Mouse (Mus musculus): ENCODE measurements around the gene Atxn1l. TPM values are rescaled to one million over a fixed set of nuclear protein-coding genes. Genes with fewer than 3 reads are reported as not detected.
"Not testable (repeated sequence)": the region's sequence is repeated elsewhere in the genome, so short reads cannot be mapped to it uniquely, and the experiment has no call there.

Gene Atxn1l
- polyA plus RNA-seq, 1 experiment = 32.9 TPM

DNA sequence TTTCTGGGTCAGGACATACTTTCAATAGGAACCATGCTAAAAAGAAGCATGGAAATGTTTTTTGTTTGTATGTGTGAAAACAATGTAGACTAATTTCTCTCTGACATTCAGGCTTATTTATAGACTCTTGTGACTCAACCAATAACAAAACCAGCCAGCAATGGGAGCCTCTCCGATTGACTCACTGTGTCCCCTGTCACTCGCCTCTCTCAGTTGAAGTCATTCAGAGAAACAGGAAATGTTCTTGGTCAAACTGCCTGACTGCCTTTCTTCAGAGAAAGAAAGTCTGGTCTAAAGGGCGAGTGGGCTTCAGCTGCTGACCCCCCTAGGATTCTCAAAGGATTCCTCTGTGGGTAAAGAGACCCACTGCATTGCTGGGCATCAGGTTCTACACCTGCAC lies 35.6 kb upstream of the Atxn1l start:
- H3K36me3 ChIP-seq (ENCODE audit: control insufficient read depth, insufficient read depth, low read length) = no peaks in the 10 kb centered on the region

GRCm38 (mm10) chr8:109766081-109766480 lies 28.5 kb upstream of the Atxn1l start:
- TF ChIP-seq POLR2A (IDR thresholded peaks at IDR 0.05; ENCODE audit: control insufficient read depth, low read depth, low read length) (no peak), CTCF (IDR thresholded peaks at IDR 0.05; ENCODE audit: control insufficient read depth, insufficient read depth, insufficient replicate concordance, low read depth, low read length) (no peak)
- H3K27ac ChIP-seq (ENCODE audit: control insufficient read depth, insufficient read depth, low read depth, low read length) = no peak overlapping the region
- no peaks in the 10 kb centered on the region for H3K4me1 ChIP-seq (ENCODE audit: control insufficient read depth, insufficient read depth, low read length)

More for the DNA sequence above, 35.6 kb upstream of the Atxn1l start:
- Histone ChIP-seq H3K27ac (ENCODE audit: control insufficient read depth, insufficient read depth, low read depth, low read length) (no peak overlapping the region), H3K4me1 (ENCODE audit: control insufficient read depth, insufficient read depth, low read length) (no peaks in the 10 kb centered on the region), H3K27me3 (ENCODE audit: control insufficient read depth, insufficient read depth, low read length) (no peaks in the 10 kb centered on the region), H3K4me3 (ENCODE audit: control insufficient read depth, low read depth, low read length) (no peak overlapping the region)
- TF ChIP-seq POLR2A (IDR thresholded peaks at IDR 0.05; ENCODE audit: control insufficient read depth, low read depth, low read length) (no peak), CTCF (IDR thresholded peaks at IDR 0.05; ENCODE audit: control insufficient read depth, insufficient read depth, insufficient replicate concordance, low read depth, low read length) (no peak)

DNA sequence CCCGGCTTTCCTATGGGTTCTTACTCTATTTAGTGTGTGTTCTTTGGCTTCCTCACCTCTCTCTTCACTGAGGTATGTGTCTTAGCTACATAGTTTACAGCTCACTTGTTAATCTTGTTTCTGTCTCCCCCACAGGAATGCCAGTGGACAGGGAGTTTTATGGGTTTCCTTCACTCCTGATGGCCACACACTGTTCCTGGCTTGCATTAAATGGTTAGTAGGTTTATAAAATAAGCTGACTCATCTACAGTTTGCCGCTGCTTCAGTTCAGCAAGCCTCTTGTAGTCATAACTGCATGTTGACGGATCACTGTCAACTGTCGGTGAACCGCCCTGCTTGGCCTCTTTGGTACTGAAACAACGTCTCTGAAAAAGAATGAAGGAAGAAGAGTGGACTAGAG lies 26.5 kb upstream of the Atxn1l start:
- Histone ChIP-seq H3K27me3 (ENCODE audit: control insufficient read depth, insufficient read depth, low read length) (no peaks in the 10 kb centered on the region), H3K27ac (ENCODE audit: control insufficient read depth, insufficient read depth, low read depth, low read length) (no peak overlapping the region), H3K4me1 (ENCODE audit: control insufficient read depth, insufficient read depth, low read length) (no peaks in the 10 kb centered on the region), H3K4me3 (ENCODE audit: control insufficient read depth, low read depth, low read length) (no peak overlapping the region), H3K36me3 (ENCODE audit: control insufficient read depth, insufficient read depth, low read length) (no peaks in the 10 kb centered on the region)
- no peak for TF ChIP-seq CTCF (IDR thresholded peaks at IDR 0.05; ENCODE audit: control insufficient read depth, insufficient read depth, insufficient replicate concordance, low read depth, low read length)
- no peak for TF ChIP-seq POLR2A (IDR thresholded peaks at IDR 0.05; ENCODE audit: control insufficient read depth, low read depth, low read length)

More at GRCm38 (mm10) chr8:109766081-109766480, 28.5 kb upstream of the Atxn1l start:
- no peaks in the 10 kb centered on the region for H3K27me3 ChIP-seq (ENCODE audit: control insufficient read depth, insufficient read depth, low read length)
- H3K36me3 ChIP-seq (ENCODE audit: control insufficient read depth, insufficient read depth, low read length) = no peaks in the 10 kb centered on the region
- H3K4me3 ChIP-seq (ENCODE audit: control insufficient read depth, low read depth, low read length) = peak overlapping the region; percentile 54; the same call in 1 of the 2 replicates

GRCm38 (mm10) chr8:109760221-109760620 lies 22.7 kb upstream of the Atxn1l start:
- TF ChIP-seq POLR2A (IDR thresholded peaks at IDR 0.05; ENCODE audit: control insufficient read depth, low read depth, low read length) = no peak
- no peak for TF ChIP-seq CTCF (IDR thresholded peaks at IDR 0.05; ENCODE audit: control insufficient read depth, insufficient read depth, insufficient replicate concordance, low read depth, low read length)
- H3K4me1 ChIP-seq (ENCODE audit: control insufficient read depth, insufficient read depth, low read length) = no peaks in the 10 kb centered on the region
- no peak overlapping the region for H3K27ac ChIP-seq (ENCODE audit: control insufficient read depth, insufficient read depth, low read depth, low read length)
- no peaks in the 10 kb centered on the region for H3K36me3 ChIP-seq (ENCODE audit: control insufficient read depth, insufficient read depth, low read length)
- H3K27me3 ChIP-seq (ENCODE audit: control insufficient read depth, insufficient read depth, low read length) = no peaks in the 10 kb centered on the region
- H3K4me3 ChIP-seq (ENCODE audit: control insufficient read depth, low read depth, low read length) = no peak overlapping the region

DNA sequence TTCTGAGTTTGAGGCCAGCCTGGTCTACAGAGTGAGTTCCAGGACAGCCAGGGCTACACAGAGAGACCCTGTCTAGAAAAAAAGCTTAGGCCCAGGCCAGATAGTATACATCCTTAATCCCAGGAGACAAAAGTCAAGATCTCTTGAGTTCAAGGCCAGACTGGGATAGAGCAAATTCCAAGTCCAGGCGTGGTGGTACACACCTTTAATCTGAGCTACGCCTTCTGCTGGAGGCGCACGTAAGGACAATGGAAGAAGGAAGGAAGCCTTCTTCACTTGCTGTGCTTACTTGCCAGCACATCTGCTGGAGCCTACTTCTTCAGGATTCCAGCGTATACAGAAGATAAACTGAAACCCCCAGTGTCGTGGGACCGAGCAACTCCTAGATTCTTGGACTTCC lies 21.9 kb upstream of the Atxn1l start:
- TF ChIP-seq POLR2A (IDR thresholded peaks at IDR 0.05; ENCODE audit: control insufficient read depth, low read depth, low read length) (no peak), CTCF (IDR thresholded peaks at IDR 0.05; ENCODE audit: control insufficient read depth, insufficient read depth, insufficient replicate concordance, low read depth, low read length) (no peak)
- Histone ChIP-seq H3K27me3 (ENCODE audit: control insufficient read depth, insufficient read depth, low read length) (no peaks in the 10 kb centered on the region), H3K4me3 (ENCODE audit: control insufficient read depth, low read depth, low read length) (no peak overlapping the region), H3K4me1 (ENCODE audit: control insufficient read depth, insufficient read depth, low read length) (no peaks in the 10 kb centered on the region), H3K36me3 (ENCODE audit: control insufficient read depth, insufficient read depth, low read length) (no peaks in the 10 kb centered on the region), H3K27ac (ENCODE audit: control insufficient read depth, insufficient read depth, low read depth, low read length) (no peak overlapping the region)

GRCm38 (mm10) chr8:109756849-109757248 lies 19.3 kb upstream of the Atxn1l start:
- peaks cover 2% of the 10 kb centered on the region; the same call in 1 of the 2 replicates for H3K4me1 ChIP-seq (ENCODE audit: control insufficient read depth, insufficient read depth, low read length)
- no peak overlapping the region for H3K27ac ChIP-seq (ENCODE audit: control insufficient read depth, insufficient read depth, low read depth, low read length)
- no peaks in the 10 kb centered on the region for H3K36me3 ChIP-seq (ENCODE audit: control insufficient read depth, insufficient read depth, low read length)
- no peak overlapping the region for H3K4me3 ChIP-seq (ENCODE audit: control insufficient read depth, low read depth, low read length)
- no peaks in the 10 kb centered on the region for H3K27me3 ChIP-seq (ENCODE audit: control insufficient read depth, insufficient read depth, low read length)
- no peak for TF ChIP-seq CTCF (IDR thresholded peaks at IDR 0.05; ENCODE audit: control insufficient read depth, insufficient read depth, insufficient replicate concordance, low read depth, low read length)

- not testable (repeated sequence) for H3K27ac ChIP-seq (ENCODE audit: control insufficient read depth, insufficient read depth, low read depth, low read length); H3K27me3 ChIP-seq (ENCODE audit: control insufficient read depth, insufficient read depth, low read length); H3K4me3 ChIP-seq (ENCODE audit: control insufficient read depth, low read depth, low read length); H3K36me3 ChIP-seq (ENCODE audit: control insufficient read depth, insufficient read depth, low read length); H3K4me1 ChIP-seq (ENCODE audit: control insufficient read depth, insufficient read depth, low read length)
Measured at GRCm38 (mm10) chr8:109755554-109755953, 18.0 kb upstream of the Atxn1l start.

DNA sequence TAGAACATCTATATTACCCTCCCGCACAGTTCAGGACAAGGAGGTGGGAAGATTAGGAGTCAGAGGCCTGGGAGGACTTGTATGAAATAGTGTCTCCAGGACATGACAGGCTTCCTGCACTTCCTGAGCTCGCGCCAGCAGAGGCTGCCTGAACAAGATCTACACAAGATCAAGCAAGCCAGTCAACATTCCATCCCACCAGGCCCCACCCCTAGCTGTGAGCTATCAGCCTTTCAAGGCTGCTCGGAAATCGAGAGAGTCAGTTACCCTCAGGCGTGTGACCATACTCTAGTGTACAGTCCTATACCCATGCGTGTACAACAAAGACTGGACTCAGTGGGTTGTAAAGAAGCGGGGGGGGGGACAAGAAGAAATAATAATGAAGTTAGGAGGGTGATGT lies 17.2 kb upstream of the Atxn1l start:
- H3K27ac ChIP-seq (ENCODE audit: control insufficient read depth, insufficient read depth, low read depth, low read length) = no peak overlapping the region
- H3K4me1 ChIP-seq (ENCODE audit: control insufficient read depth, insufficient read depth, low read length) = peaks cover 2% of the 10 kb centered on the region; the same call in 1 of the 2 replicates
- H3K27me3 ChIP-seq (ENCODE audit: control insufficient read depth, insufficient read depth, low read length) = no peaks in the 10 kb centered on the region
- no peaks in the 10 kb centered on the region for H3K36me3 ChIP-seq (ENCODE audit: control insufficient read depth, insufficient read depth, low read length)
- no peak overlapping the region for H3K4me3 ChIP-seq (ENCODE audit: control insufficient read depth, low read depth, low read length)
- no peak for TF ChIP-seq CTCF (IDR thresholded peaks at IDR 0.05; ENCODE audit: control insufficient read depth, insufficient read depth, insufficient replicate concordance, low read depth, low read length)
- TF ChIP-seq POLR2A (IDR thresholded peaks at IDR 0.05; ENCODE audit: control insufficient read depth, low read depth, low read length) = no peak

All from testis, adult 2 months (tissue).